Mouse (Mus musculus) heart, adult 2 months (tissue): Measurements from ENCODE around the gene Gdap2. TPM values are rescaled to one million over a fixed set of nuclear protein-coding genes. Genes with fewer than 3 reads are reported as not detected.

Experiments used
- DNase-seq, 2 experiments: peaks; one replicate each; pipeline ENCODE4 v3.0.0; 2021
- H3K27ac ChIP-seq: fragments of 200-600 bp; 2 replicates; pipeline ENCODE4 v1.8.1; 2022
- H3K27me3 ChIP-seq: fragments of 200-500 bp; 2 replicates; pipeline ENCODE4 v1.6.1; 2012; ENCODE audit warnings: mild to moderate bottlenecking, low read length, inconsistent platforms, mixed read lengths; ENCODE audit not compliant: control insufficient read depth, insufficient read depth
- H3K36me3 ChIP-seq: fragments of 200-500 bp; 2 replicates; pipeline ENCODE4 v1.6.1; 2012; ENCODE audit warnings: low read length, inconsistent platforms; ENCODE audit not compliant: control insufficient read depth, insufficient read depth
- H3K4me1 ChIP-seq: fragments of 200-500 bp; 2 replicates; pipeline ENCODE4 v1.6.1; 2011; ENCODE audit warnings: low read length; ENCODE audit not compliant: control insufficient read depth, insufficient read depth
- H3K4me3 ChIP-seq: fragments of 200-600 bp; 2 replicates; pipeline ENCODE4 v1.8.1; 2022
- H3K79me2 ChIP-seq: fragments of 200-500 bp; replicated peaks from 2 replicates; pipeline ENCODE4 v1.6.1; 2012; ENCODE audit warnings: mild to moderate bottlenecking, inconsistent platforms, low read length, moderate library complexity, mixed read lengths; ENCODE audit not compliant: control insufficient read depth, insufficient read depth
- H3K9ac ChIP-seq: fragments of 200-500 bp; 2 replicates; pipeline ENCODE4 v1.6.1; 2012; ENCODE audit warnings: low read depth, mild to moderate bottlenecking, control low read depth, inconsistent platforms, low read length, mixed read lengths
- CTCF ChIP-seq: fragments of 200-600 bp; IDR thresholded peaks from 2 replicates; pipeline ENCODE4 v1.8.1; 2022; ENCODE audit warnings: antibody characterized with exemption, mild to moderate bottlenecking, moderate library complexity
- EP300 ChIP-seq: fragments of 200-500 bp; IDR thresholded peaks from 2 replicates; pipeline ENCODE4 v1.6.1; 2011; ENCODE audit warnings: low read depth, low read length, control low read depth; ENCODE audit not compliant: insufficient read depth
- POLR2A ChIP-seq: fragments of 200-500 bp; IDR thresholded peaks from 2 replicates; pipeline ENCODE4 v1.6.1; 2011; ENCODE audit warnings: mild to moderate bottlenecking, low read depth, low read length, control low read depth; ENCODE audit not compliant: insufficient read depth
- WGBS: fragments of 180-500 bp; shearing (Covaris S2); methylation state at CpG from one replicate; pipeline ENCODE4 v1.1.7; 2018; 5-methylcytosine and 5-hydroxymethylcytosine counted together
- intact Hi-C: fragments of 180-260 bp; cut with DNase I; formaldehyde crosslinking; loops from one replicate; pipeline ENCODE4 v1.15.1; 2025
- long read RNA-seq: library from polyadenylated mRNA; stranded (forward); transcript quantifications from one replicate; pipeline ENCODE4 v2.0.0, GENCODE M21; 2021
- polyA plus RNA-seq: library from polyadenylated mRNA; depleted of rRNA; stranded (reverse); fragments of >200 nt; gene quantifications from 2 replicates; pipeline ENCODE4 v1.2.3, GENCODE M21; 2012; rRNA removed
- total RNA-seq, 2 experiments: library from RNA; stranded (reverse); gene quantifications; 2 replicates each; pipeline ENCODE4 v1.2.3; 2021

The Gdap2 gene
- total RNA-seq (1 to 10 TPM; 8.5 to 9.8 TPM), polyA plus RNA-seq (9.1 and 16.7 TPM in 2 replicates)
- long read RNA-seq, transcript Gdap2-201 (14 exons, 3,008 nt) = major isoform, 6 of 6 reads
- long read RNA-seq, partial matches to known transcripts = 0 of 6 reads
- long read RNA-seq, other reads (novel, unspliced or antisense) = 0 of 6 reads

DNA sequence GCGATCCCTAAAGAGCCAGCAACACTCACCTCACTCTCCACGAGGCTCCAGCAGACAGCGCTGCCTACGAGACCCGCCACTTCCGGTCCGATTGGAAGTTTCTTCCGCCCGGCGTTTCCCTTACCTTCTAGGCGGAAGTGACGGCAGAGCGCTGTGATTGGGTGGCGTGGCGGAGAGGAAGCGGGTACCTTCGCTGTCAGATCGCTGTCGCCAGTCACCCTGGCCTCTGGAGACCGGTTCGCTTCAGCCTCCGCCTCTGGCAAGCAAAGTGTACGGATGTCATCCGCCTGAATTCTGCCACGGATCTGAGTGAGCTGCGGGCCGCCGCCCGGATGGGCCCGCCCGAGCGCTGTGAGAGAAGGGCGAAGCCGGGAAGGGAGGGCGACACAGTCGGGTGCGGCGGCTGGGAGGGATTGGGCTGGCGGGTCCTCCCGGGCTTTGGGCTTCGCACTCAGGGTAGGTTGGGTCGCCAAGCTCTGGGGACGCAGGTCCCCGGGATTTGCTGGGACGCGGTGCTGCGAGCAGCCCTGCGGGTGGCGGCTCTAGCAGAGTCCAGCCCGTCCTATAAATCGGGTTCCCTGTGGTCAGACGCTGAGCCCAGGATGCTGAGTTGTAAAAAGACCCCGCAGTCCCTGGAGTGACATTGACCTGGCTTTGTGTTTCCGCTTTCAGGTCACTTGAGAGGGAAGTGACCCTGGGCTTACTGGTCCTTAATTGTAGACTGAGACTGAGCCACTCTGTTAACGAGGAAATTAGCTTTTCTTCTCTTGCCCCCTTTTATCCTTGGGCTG lies at the start of gene Gdap2, which contains the start of gene Wdr3:
TSS of gene Gdap2 (plus strand) at position 67 of the 791 bp plus-strand sequence.
TSS of gene Wdr3 (minus strand) at position 93 of the 791 bp plus-strand sequence.
- TF ChIP-seq EP300 (no peak), CTCF (no peak), POLR2A (peak; percentile 97)
- Histone ChIP-seq H3K27me3 (no peaks in the 10 kb centered on the region), H3K4me3 (peak within 1 kb of the TSS; percentile 81), H3K9ac (peak within 1 kb of the TSS; percentile 82), H3K36me3 (peaks cover 5% of the 10 kb centered on the region), H3K4me1 (peaks cover 4% of the 10 kb centered on the region), H3K79me2 (no peaks in the 10 kb centered on the region), H3K27ac (peak within 1 kb of the TSS; percentile 91)
- under 1% methylated on average over 55 of the region's 55 CpGs for WGBS
- peak; percentile 95 for DNase-seq
- intact Hi-C loops = loop anchor here (5.0 to 10.0 kb wide), 2 partner anchors 525 to 762 kb away; partner anchors contain the start of genes Man1a2 and Trim45

DNA sequence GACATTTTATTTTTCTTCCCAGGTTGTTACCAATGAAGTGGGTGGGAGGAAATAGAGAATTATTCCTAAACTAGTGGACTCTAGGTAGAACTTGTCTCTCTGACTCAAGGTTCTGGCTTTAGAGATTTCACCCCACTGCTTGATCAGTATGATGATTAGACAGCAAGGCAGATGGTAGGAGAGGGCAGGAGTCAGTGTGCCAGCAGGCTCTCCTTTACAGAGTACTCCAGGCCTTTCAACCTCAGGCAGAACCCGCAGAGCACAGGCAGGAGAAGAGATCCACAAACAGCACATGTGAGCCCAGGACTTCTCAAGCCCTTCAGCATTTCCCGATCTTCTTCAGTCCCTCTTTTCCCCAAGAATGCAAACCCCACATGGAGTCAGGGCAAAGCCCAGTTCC lies 43.5 kb upstream of the Gdap2 start:
- Histone ChIP-seq H3K36me3 (no peaks in the 10 kb centered on the region), H3K9ac (no peak overlapping the region), H3K4me3 (no peak overlapping the region), H3K79me2 (no peaks in the 10 kb centered on the region), H3K27me3 (no peaks in the 10 kb centered on the region), H3K27ac (no peak overlapping the region), H3K4me1 (no peaks in the 10 kb centered on the region)
- TF ChIP-seq CTCF = no peak
- TF ChIP-seq EP300 = no peak
- TF ChIP-seq POLR2A = no peak
- no peak for DNase-seq
- intact Hi-C loops = no loop called here
- 74% methylated on average over 2 of the region's 2 CpGs for WGBS

DNA sequence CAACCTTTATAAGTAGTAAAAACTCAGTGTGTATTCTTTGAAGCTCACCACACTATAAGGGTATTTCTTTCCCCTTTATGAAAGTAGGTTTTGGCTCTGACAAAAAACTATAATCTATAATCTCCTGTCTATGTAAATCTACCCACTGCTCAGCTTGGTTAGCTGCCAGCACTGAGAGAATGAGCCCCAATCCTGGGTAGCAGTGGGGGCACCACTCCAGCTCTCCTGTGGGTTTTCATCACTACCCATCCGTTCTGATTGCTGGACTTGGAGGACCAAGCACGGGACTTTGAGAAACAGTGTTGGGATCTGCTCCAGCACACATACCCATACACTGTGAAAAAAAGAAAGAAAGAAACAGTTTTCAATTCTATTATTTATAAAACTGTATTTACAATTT lies 40.2 kb upstream of the Gdap2 start:
- Histone ChIP-seq H3K79me2 (no peaks in the 10 kb centered on the region), H3K27me3 (no peaks in the 10 kb centered on the region), H3K27ac (no peak overlapping the region), H3K36me3 (no peaks in the 10 kb centered on the region), H3K4me3 (no peak overlapping the region), H3K9ac (no peak overlapping the region), H3K4me1 (no peaks in the 10 kb centered on the region)
- 62% methylated on average over 2 of the region's 2 CpGs for WGBS
- intact Hi-C loops = no loop called here
- TF ChIP-seq POLR2A (no peak), EP300 (no peak), CTCF (no peak)
- DNase-seq = no peak

DNA sequence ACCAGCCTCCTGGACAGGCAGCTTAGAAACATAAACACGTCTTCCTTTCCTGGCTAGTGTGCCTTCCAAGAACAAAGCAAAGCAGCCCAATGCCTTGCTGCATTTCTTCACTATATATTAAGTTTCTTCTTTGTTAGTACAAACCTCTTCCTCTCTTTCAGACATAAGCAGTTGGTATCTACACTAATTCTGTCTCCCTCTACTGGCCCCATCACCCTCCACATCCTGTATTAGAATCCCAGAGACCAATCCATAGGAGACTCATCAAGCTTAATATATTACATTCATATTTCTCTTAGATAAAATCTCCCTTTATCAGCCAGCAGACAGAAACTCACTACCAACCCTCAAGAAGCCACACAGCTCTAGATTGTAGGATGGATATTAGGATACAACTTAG lies 39.7 kb upstream of the Gdap2 start:
- no peak overlapping the region for H3K4me3 ChIP-seq
- H3K36me3 ChIP-seq = no peaks in the 10 kb centered on the region
- no peaks in the 10 kb centered on the region for H3K79me2 ChIP-seq
- no peak for DNase-seq
- no peaks in the 10 kb centered on the region for H3K4me1 ChIP-seq
- H3K27ac ChIP-seq = no peak overlapping the region
- intact Hi-C loops = no loop called here
- WGBS = 54% methylated on average over 1 of the region's 1 CpGs
- no peak overlapping the region for H3K9ac ChIP-seq
- no peaks in the 10 kb centered on the region for H3K27me3 ChIP-seq
- TF ChIP-seq CTCF (no peak), POLR2A (no peak), EP300 (no peak)

DNA sequence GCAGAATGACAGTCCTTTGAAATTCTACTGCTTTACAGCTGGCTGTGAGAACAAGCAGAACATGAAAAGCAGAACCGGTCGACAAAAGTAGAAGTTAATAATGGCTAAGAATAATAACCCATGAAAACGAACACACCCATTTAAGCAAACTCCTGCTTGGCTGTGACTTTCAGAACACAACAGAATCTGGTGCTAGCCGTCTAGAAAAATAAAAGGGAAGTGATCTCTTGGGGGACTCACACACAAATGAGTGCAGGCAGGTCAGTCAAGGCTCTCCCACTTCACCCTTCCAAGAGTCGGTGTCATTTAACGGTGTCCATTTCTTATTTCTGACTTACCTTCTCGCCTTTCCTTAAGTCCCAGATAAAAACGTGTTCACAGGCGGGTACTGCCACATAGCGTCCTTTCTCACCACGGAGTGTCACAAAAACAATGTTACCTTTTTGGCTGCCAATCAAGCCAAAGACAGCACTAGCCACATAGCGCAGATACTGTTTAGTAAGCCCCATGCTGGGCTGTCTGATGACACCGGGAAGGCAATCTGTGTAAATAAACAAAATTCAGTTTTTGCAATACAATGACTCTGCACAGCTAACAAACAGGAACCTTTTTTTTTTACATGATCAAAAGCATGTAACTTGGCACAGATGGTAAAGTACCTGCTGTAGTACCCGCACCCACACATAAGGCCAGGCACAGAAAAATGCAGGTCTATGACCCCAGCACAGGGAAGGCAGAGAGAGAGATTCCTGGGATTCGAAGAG lies 1.3 kb upstream of the Gdap2 start:
- DNase-seq = no peak
- H3K27me3 ChIP-seq = no peaks in the 10 kb centered on the region
- no peak overlapping the region for H3K27ac ChIP-seq
- intact Hi-C loops = loop anchor here (5.0 to 10.0 kb wide), 2 partner anchors 526 to 764 kb away; partner anchors contain the start of genes Man1a2 and Trim45
- peaks cover 5% of the 10 kb centered on the region for H3K36me3 ChIP-seq
- H3K4me3 ChIP-seq = no peak overlapping the region
- no peaks in the 10 kb centered on the region for H3K79me2 ChIP-seq
- no peak overlapping the region for H3K9ac ChIP-seq
- TF ChIP-seq POLR2A = no peak
- no peak for TF ChIP-seq CTCF
- TF ChIP-seq EP300 = no peak
- peaks cover 4% of the 10 kb centered on the region for H3K4me1 ChIP-seq
- 81% methylated on average over 15 of the region's 15 CpGs for WGBS
